Mouse (Mus musculus): ENCODE measurements at regions not wholly inside any gene's neighbourhood (a gene's known extent, or its start where the extent isn't known, plus 50 kb on each side); places are given as distances from the start of the nearest gene placed in this dataset.

- no peak for DNase-seq (ENCODE audit: low spot score in 2 of 2)
Observed at GRCm38 (mm10) chr10:56453578-56454069, 76.5 kb downstream of the Gja1 start.

- DNase-seq (ENCODE audit: low spot score in 2 of 2), result no peak
Observed at GRCm38 (mm10) chr10:56455867-56456468, 78.8 kb downstream of the Gja1 start.

- peak; percentile 16 to 35 for DNase-seq (ENCODE audit: low spot score in 2 of 2)
Observed at GRCm38 (mm10) chr10:56468537-56468936, 91.4 kb downstream of the Gja1 start.

DNA sequence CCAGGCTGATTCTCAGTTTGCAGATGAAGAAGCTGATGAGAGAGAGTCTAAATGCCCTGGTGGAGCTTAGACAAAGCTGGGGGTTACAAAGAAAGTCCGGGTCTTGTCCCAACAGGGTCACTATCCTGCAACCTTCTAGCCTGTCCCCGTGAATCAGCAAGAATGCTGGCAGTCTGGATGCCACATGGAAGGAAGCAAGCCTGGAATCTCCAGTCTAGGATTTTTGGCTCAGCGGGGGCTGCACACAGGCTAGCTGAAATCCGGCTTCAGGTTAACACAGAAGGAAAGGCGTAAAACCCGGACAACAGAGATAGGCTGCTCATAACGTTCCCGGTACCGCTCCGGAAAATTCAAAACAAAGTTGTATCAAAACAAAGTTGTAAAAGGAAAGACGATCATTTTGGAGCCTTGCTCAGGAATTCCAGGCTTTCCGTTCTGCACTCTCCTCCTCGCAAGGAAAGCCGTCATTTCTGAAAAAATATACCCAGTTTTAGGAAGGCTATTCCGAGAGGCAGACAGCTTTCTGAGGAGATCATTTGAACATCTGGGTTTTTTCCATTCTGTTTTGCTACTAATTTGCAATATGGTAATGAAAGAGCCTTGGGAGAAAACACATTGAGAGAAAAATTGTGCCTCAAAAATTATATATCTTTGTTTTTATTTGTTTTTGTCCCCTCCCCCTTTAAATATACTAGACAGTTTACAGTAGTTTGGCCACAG is 92.0 kb downstream of the Gja1 start:
- DNase-seq (ENCODE audit: low spot score in 2 of 2), result peak; percentile 43 to 49

GRCm38 (mm10) chr10:56469895-56470294 is 92.8 kb downstream of the Gja1 start:
- no peak for DNase-seq (ENCODE audit: low spot score in 2 of 2)

GRCm38 (mm10) chr10:56474951-56475350 is 97.8 kb downstream of the Gja1 start:
- peak in 1 of 2 experiments; percentile 5 for DNase-seq (ENCODE audit: low spot score in 2 of 2)

- no peak for DNase-seq (ENCODE audit: low spot score in 2 of 2)
Observed at GRCm38 (mm10) chr10:56482156-56482716, 105.1 kb downstream of the Gja1 start.

- DNase-seq (ENCODE audit: low spot score in 2 of 2), result no peak
Observed at GRCm38 (mm10) chr10:56484931-56485330, 107.8 kb downstream of the Gja1 start.

DNA sequence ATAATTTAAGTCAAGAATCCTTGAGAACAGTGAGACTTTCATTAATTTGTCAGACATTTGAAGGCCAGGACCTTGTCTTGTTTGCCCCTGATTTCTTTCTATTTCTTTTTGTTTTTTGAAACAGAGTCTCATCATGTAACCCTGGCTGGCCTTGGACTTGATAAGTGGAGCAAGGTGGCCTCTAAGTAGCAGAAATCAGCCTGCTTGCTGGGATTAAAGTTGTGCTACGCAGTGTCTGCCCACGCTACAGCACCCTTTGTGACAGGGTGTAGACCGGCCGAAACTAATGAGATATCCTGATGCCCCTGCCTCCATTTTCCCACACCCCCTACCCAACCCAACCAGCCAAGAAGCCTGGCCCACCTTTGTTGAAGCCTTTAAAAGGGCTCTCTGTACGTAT is 108.6 kb downstream of the Gja1 start:
- DNase-seq (ENCODE audit: low spot score in 2 of 2), result no peak

GRCm38 (mm10) chr10:56486584-56486983 is 109.5 kb downstream of the Gja1 start:
- DNase-seq (ENCODE audit: low spot score in 2 of 2), result peak; percentile 24 to 57

GRCm38 (mm10) chr10:56493461-56493860 is 116.3 kb downstream of the Gja1 start:
- no peak for DNase-seq (ENCODE audit: low spot score in 2 of 2)

- DNase-seq (ENCODE audit: low spot score in 2 of 2), result no peak
Observed at GRCm38 (mm10) chr10:56495352-56495751, 118.2 kb downstream of the Gja1 start.

GRCm38 (mm10) chr10:56519041-56519440 is 141.9 kb downstream of the Gja1 start:
- DNase-seq (ENCODE audit: low spot score in 2 of 2), result peak; percentile 5 to 13

GRCm38 (mm10) chr10:56525791-56526190 is 148.7 kb downstream of the Gja1 start:
- DNase-seq (ENCODE audit: low spot score in 2 of 2), result no peak

GRCm38 (mm10) chr10:56537091-56537490 is 160.0 kb downstream of the Gja1 start:
- DNase-seq (ENCODE audit: low spot score in 2 of 2), result no peak

DNA sequence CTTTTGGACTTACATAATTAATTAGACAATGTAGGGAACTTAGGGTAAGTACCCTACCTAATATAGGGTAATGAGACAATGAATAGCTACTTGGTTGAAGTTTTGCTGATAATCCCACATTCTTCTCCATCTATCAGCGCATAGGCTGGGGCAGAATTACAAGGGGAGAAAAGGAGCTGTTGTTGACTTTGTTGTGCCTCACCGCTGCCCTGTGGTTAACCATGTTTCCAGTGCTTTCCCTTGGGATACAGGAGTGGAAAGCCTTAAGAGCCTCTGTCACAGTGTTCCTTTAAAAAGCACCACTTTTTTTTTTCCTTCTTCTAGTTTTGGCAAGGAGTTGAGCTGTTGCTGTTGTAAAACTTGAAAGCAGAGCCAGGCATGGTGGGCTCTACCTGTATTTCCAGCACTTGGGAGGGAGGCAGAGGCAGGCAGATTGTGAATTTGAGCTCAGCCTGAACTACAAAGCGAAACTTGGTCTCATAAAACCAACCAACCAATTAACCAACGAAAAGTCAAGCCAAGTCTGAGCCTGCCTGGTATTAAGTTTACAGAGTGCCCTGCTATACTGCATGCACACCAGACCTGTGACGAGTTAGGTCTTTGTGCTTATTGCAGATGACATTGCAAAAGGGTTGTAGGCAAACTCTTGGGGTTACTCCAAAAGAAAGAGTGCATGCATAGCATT is 162.8 kb downstream of the Gja1 start:
- no peak for DNase-seq (ENCODE audit: low spot score in 2 of 2)

GRCm38 (mm10) chr10:56542106-56542505 is 165.0 kb downstream of the Gja1 start:
- no peak for DNase-seq (ENCODE audit: low spot score in 2 of 2)

DNA sequence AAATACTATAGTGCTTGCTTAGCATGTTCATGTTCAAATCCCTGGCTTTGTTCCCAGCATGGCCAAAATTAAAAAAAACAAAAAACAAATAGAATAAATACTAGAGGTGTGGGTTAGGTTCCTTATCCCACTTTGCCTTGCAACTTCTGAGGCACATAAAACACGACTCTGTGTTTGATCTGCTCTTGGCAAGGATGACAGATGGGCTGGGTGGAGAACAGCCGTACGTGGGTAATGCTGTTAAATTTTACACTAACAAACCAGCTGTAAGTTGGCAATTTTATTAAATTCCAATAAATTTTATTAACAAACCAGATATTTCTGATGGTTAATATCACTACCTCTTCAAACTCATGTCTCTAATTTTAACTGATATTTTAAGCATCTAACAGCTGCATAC is 168.9 kb downstream of the Gja1 start:
- no peak for DNase-seq (ENCODE audit: low spot score in 2 of 2)

DNA sequence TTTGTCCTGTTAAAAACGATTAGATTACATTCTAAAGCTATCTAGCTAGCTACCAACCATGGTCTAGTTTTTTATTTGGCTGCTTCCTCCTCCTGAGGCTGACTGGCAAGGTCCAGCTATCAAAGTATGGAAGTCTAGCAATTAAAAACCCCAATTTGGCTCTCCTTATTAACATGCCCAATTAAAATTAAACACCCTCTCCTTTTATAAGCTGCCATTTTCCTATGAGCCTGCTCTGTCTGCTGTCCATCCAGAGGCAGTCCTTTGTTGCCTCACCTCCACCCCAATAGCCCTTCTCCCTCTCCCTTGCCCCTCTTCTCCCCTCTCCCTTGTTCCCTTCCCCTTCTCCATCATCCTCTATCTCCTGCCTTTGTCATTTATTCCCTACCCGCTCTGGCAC is 169.7 kb downstream of the Gja1 start:
- no peak for DNase-seq (ENCODE audit: low spot score in 2 of 2)

DNA sequence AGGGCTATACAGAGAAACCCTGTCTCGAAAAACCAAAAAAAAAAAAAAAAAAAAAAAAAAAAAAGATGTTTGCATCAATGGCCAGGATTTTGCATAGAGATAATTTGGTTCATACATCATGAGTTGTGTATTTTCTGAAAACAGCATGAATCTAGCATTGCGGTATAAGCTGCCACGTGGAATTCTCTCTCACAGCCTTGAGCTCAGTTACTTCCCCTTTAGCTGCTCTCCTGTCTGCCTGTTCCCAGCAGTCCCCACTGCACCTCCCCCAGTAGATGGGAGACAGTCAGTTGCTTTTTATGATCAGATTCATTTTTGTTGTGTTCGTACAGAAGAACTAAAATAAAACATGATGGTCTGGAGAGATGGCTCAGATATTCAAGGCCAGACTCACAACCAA is 170.7 kb downstream of the Gja1 start:
- DNase-seq (ENCODE audit: low spot score in 2 of 2), result no peak

DNA sequence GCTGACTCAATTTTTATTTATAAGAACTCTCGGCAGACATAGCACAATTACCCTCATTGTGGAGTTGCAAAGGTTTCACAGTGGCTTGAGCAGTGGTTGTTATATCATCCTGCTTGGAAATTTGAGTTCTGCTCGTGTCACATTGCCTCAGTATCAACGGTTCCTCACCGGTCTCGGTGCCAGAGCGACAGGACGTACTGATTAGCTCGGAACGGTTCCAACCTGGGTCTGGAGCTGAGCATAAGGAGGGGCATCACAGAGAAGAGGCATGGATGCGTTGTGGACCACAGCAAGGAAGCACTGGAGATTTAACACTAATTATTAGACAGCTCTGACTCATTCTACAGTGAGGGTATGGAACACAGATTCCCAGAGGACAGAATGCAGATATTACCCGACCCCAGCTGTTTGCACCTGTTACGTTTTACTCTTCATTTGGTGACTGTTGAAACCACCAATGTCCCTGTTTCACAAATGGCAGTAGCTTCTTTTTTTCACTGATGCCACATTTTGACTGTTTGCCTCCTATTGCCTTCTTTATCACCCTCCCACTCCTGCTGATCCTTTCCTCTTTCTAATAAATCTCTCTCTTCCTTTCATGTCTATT is 189.8 kb downstream of the Gja1 start:
- DNase-seq (ENCODE audit: low spot score in 2 of 2), result no peak

DNA sequence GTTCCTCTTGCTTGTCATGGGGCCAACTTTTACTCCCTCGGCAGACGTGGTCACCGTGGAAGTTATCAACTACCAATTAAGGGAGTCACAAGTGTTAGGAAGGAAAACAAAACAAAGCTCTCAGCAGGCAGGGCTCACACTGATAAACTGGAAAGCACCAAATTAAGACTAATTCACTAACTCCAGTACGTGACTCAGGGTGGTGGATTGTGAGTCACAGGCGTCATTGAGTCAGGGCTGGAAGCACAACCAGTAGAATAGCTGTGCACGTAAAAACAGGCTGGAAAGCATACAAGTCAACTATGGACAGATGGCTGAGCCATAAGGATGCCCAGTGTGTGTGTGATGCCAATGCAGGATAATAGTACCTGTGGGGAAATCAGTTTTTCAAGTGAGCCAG is 204.9 kb downstream of the Gja1 start:
- DNase-seq (ENCODE audit: low spot score in 2 of 2), result peak; percentile 60 to 65
